Mouse (Mus musculus) myocyte (in vitro differentiated cells): ENCODE measurements around the gene Hbs1l.

Experiments used
- CEBPB ChIP-seq: IDR thresholded peaks from 2 replicates; pipeline ENCODE4 v1.6.1; 2011; ENCODE audit warnings: mild to moderate bottlenecking, moderate library complexity; ENCODE audit not compliant: poor library complexity, insufficient read depth, severe bottlenecking
- MAX ChIP-seq: IDR thresholded peaks from one replicate; pipeline ENCODE4 v1.6.1; 2011; ENCODE audit warnings: low read depth, mild to moderate bottlenecking, control low read depth
- MYOG ChIP-seq, 3 experiments: IDR thresholded peaks; one replicate each; pipeline ENCODE4 v1.6.1; 2011; ENCODE audit warnings: control low read depth in 2 of 3, low read depth in 2 of 3, mild to moderate bottlenecking in 2 of 3; ENCODE audit not compliant: insufficient read length in 2 of 3, control insufficient read depth in 1 of 3, insufficient read depth in 1 of 3
- POLR2A ChIP-seq: IDR thresholded peaks from one replicate; pipeline ENCODE4 v1.6.1; 2011; ENCODE audit warnings: low read depth, mild to moderate bottlenecking, control low read depth, moderate library complexity; ENCODE audit not compliant: insufficient read length
- POLR2AphosphoS2 ChIP-seq: IDR thresholded peaks from one replicate; pipeline ENCODE4 v1.6.1; 2011; ENCODE audit warnings: low read depth, control low read depth; ENCODE audit not compliant: insufficient read length
- SRF ChIP-seq: IDR thresholded peaks from one replicate; pipeline ENCODE4 v1.6.1; 2011; ENCODE audit warnings: low read depth; ENCODE audit not compliant: control insufficient read depth, insufficient read length
- TCF12 ChIP-seq: IDR thresholded peaks from one replicate; pipeline ENCODE4 v1.6.1; 2011; ENCODE audit warnings: mild to moderate bottlenecking, control low read depth; ENCODE audit not compliant: poor library complexity, insufficient read depth, severe bottlenecking
- TCF3 ChIP-seq: IDR thresholded peaks from one replicate; pipeline ENCODE4 v1.6.1; 2011; ENCODE audit warnings: low read depth, control low read depth; ENCODE audit not compliant: insufficient read length
- USF1 ChIP-seq: IDR thresholded peaks from one replicate; pipeline ENCODE4 v1.6.1; 2011; ENCODE audit warnings: low read depth, mild to moderate bottlenecking, control low read depth, moderate library complexity

- TF ChIP-seq POLR2A (no peak), TCF12 (no peak), POLR2AphosphoS2 (no peak), MAX (no peak), CEBPB (no peak), USF1 (no peak), SRF (no peak), TCF3 (no peak), MYOG (IDR thresholded peaks at IDR 0.05; ENCODE audit: control insufficient read depth in 1 of 3, insufficient read depth in 1 of 3, insufficient read length in 2 of 3, low read depth in 2 of 3) (no peak)
Measured at GRCm38 (mm10) chr10:21259649-21260048, 36.1 kb upstream of the Hbs1l start.
